Mouse (Mus musculus): Measurements from ENCODE around the gene Gli2.

The Gli2 gene

GRCm38 (mm10) chr1:119053402-119053841, at the start of gene Gli2:
Gene Gli2 (minus strand): TSS chr1:119053619.
- peak; percentile 95 for DNase-seq (ENCODE audit: low read depth, low spot score)

GRCm38 (mm10) chr1:119097921-119098521, 44.6 kb upstream of the Gli2 start:
- DNase-seq (ENCODE audit: low read depth, low spot score): peak; percentile 58

GRCm38 (mm10) chr1:119093739-119094138, 40.3 kb upstream of the Gli2 start:
- DNase-seq (ENCODE audit: low read depth, low spot score): peak; percentile 78

- no peak for DNase-seq (ENCODE audit: low read depth, low spot score)
These were observed 36.6 kb upstream of the Gli2 start for GRCm38 (mm10) chr1:119089887-119090620.

- peak; percentile 87 for DNase-seq (ENCODE audit: low read depth, low spot score)
These were observed 34.1 kb upstream of the Gli2 start for GRCm38 (mm10) chr1:119087539-119087938.

- DNase-seq (ENCODE audit: low read depth, low spot score): no peak
These were observed 32.4 kb upstream of the Gli2 start for GRCm38 (mm10) chr1:119085771-119086170.

GRCm38 (mm10) chr1:119083468-119083921, 30.1 kb upstream of the Gli2 start:
- DNase-seq (ENCODE audit: low read depth, low spot score): peak; percentile 86

GRCm38 (mm10) chr1:119082231-119082991, 29.0 kb upstream of the Gli2 start:
- DNase-seq (ENCODE audit: low read depth, low spot score): peak; percentile 67

GRCm38 (mm10) chr1:119077933-119078332, 24.5 kb upstream of the Gli2 start:
- DNase-seq (ENCODE audit: low read depth, low spot score): no peak

- no peak for DNase-seq (ENCODE audit: low read depth, low spot score)
These were observed 22.9 kb upstream of the Gli2 start for GRCm38 (mm10) chr1:119076333-119076732.

GRCm38 (mm10) chr1:119075916-119076315, 22.5 kb upstream of the Gli2 start:
- DNase-seq (ENCODE audit: low read depth, low spot score): no peak

- no peak for DNase-seq (ENCODE audit: low read depth, low spot score)
These were observed 22.1 kb upstream of the Gli2 start for GRCm38 (mm10) chr1:119075500-119075899.

- DNase-seq (ENCODE audit: low read depth, low spot score): no peak
These were observed 21.5 kb upstream of the Gli2 start for GRCm38 (mm10) chr1:119074910-119075309.

- DNase-seq (ENCODE audit: low read depth, low spot score): no peak
These were observed 20.5 kb upstream of the Gli2 start for GRCm38 (mm10) chr1:119073876-119074275.

GRCm38 (mm10) chr1:119064892-119065671, 11.7 kb upstream of the Gli2 start:
- no peak for DNase-seq (ENCODE audit: low read depth, low spot score)

- DNase-seq (ENCODE audit: low read depth, low spot score): no peak
These were observed 3.1 kb upstream of the Gli2 start for GRCm38 (mm10) chr1:119056491-119056890.

GRCm38 (mm10) chr1:119055801-119056200, 2.4 kb upstream of the Gli2 start:
- no peak for DNase-seq (ENCODE audit: low read depth, low spot score)

- no peak for DNase-seq (ENCODE audit: low read depth, low spot score)
These were observed 1.0 kb upstream of the Gli2 start for GRCm38 (mm10) chr1:119054468-119054867.

GRCm38 (mm10) chr1:119053872-119054354, 494 bp upstream of the Gli2 start:
- peak; percentile 80 for DNase-seq (ENCODE audit: low read depth, low spot score)

- DNase-seq (ENCODE audit: low read depth, low spot score): peak; percentile 39
These were observed 715 bp downstream of the Gli2 start for GRCm38 (mm10) chr1:119052631-119053177.

- peak; percentile 83 for DNase-seq (ENCODE audit: low read depth, low spot score)
These were observed 1.4 kb downstream of the Gli2 start for GRCm38 (mm10) chr1:119051938-119052551.

All from mesoderm, embryonic 11.5 days (tissue).